Mouse (Mus musculus) cortical plate, adult 2 months (tissue): ENCODE data around the gene Zfp787.

ENCODE experiments used
- CTCF ChIP-seq: fragments of 200-500 bp; IDR thresholded peaks from 2 replicates; pipeline ENCODE4 v1.5.1; 2011; ENCODE audit warnings: mild to moderate bottlenecking, control low read depth, low read length; ENCODE audit not compliant: insufficient read depth; ENCODE audit errors: extremely low read depth
- POLR2A ChIP-seq: fragments of 200-500 bp; IDR thresholded peaks from 2 replicates; pipeline ENCODE4 v1.6.1; 2011; ENCODE audit warnings: mild to moderate bottlenecking, low read length, control low read depth; ENCODE audit not compliant: insufficient read depth; ENCODE audit errors: extremely low read depth

DNA sequence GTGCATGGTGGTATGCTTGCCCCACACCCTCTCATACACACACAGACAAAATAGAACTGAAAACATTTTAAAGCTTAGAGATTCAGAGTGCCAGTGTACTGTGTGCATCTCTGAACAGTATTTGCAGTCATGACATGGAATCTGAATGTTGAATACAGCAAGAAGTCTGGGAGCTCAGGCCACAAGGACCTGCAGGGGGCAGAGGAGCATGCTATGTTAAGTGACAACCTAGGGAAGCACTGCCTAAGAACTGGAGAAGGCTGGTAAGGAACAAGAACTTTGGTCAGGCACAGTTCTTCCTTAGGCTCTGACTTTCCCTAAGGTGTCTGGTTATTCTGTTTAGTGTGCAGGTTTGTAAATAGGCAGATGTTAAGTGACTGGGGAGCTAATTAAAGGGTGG lies 19.3 kb downstream of the Zfp787 start:
- no peak for TF ChIP-seq CTCF
- TF ChIP-seq POLR2A = no peak
